Mouse (Mus musculus): ENCODE results near the gene Vipas39. TPM values are rescaled to one million over a fixed set of nuclear protein-coding genes. Genes with fewer than 3 reads are reported as not detected.

The Vipas39 gene
- polyA plus RNA-seq, 1 experiment from 2014 or later, result 52.1 TPM

GRCm38 (mm10) chr12:87250161-87250560, 15.9 kb downstream of the Vipas39 start:
- WGBS, result 97% methylated on average over 6 of the region's 6 CpGs

GRCm38 (mm10) chr12:87238632-87239031, 27.4 kb downstream of the Vipas39 start, which contains the start of gene Noxred1:
Gene Noxred1, minus strand, starts transcription at chr12:87238732.
- WGBS, result 100% methylated on average over 1 of the region's 1 CpGs
- Histone ChIP-seq H3K9me3 (ENCODE audit: control insufficient read depth, low read length) (no peaks in the 10 kb centered on the region), H3K4me2 (ENCODE audit: low read length) (no peak within 1 kb of the TSS), H3K4me3 (ENCODE audit: low read length) (no peak within 1 kb of the TSS), H3K27me3 (replicated peaks; ENCODE audit: control insufficient read depth, insufficient read depth, low read length) (no peaks in the 10 kb centered on the region), H3K4me1 (ENCODE audit: control insufficient read depth, insufficient read depth, low read depth, low read length) (no peaks in the 10 kb centered on the region), H3K36me3 (ENCODE audit: control insufficient read depth, insufficient read depth, low read length) (peaks cover 26% of the 10 kb centered on the region), H3K9ac (ENCODE audit: low read depth, low read length) (no peak within 1 kb of the TSS), H3K27ac (ENCODE audit: low read depth, low read length) (no peak within 1 kb of the TSS)
- ATAC-seq, result no peak

More at GRCm38 (mm10) chr12:87250161-87250560, 15.9 kb downstream of the Vipas39 start:
- Histone ChIP-seq H3K4me2 (ENCODE audit: low read length) (no peak overlapping the region), H3K9me3 (ENCODE audit: control insufficient read depth, low read length) (no peaks in the 10 kb centered on the region), H3K36me3 (ENCODE audit: control insufficient read depth, insufficient read depth, low read length) (peaks cover 57% of the 10 kb centered on the region), H3K9ac (ENCODE audit: low read depth, low read length) (no peak overlapping the region), H3K27me3 (replicated peaks; ENCODE audit: control insufficient read depth, insufficient read depth, low read length) (no peaks in the 10 kb centered on the region), H3K4me3 (ENCODE audit: low read length) (no peak overlapping the region), H3K27ac (ENCODE audit: low read depth, low read length) (no peak overlapping the region), H3K4me1 (ENCODE audit: control insufficient read depth, insufficient read depth, low read depth, low read length) (no peaks in the 10 kb centered on the region)
- no peak for ATAC-seq

GRCm38 (mm10) chr12:87236882-87237483, 29.1 kb downstream of the Vipas39 start:
- Histone ChIP-seq H3K4me3 (ENCODE audit: low read length) (no peak overlapping the region), H3K27ac (ENCODE audit: low read depth, low read length) (no peak overlapping the region), H3K27me3 (replicated peaks; ENCODE audit: control insufficient read depth, insufficient read depth, low read length) (no peaks in the 10 kb centered on the region), H3K4me2 (ENCODE audit: low read length) (no peak overlapping the region), H3K9ac (ENCODE audit: low read depth, low read length) (no peak overlapping the region), H3K4me1 (ENCODE audit: control insufficient read depth, insufficient read depth, low read depth, low read length) (no peaks in the 10 kb centered on the region), H3K9me3 (ENCODE audit: control insufficient read depth, low read length) (no peaks in the 10 kb centered on the region), H3K36me3 (ENCODE audit: control insufficient read depth, insufficient read depth, low read length) (peaks cover 22% of the 10 kb centered on the region)
- ATAC-seq, result no peak
- 88% methylated on average over 5 of the region's 5 CpGs for WGBS

GRCm38 (mm10) chr12:87230379-87230895, 35.6 kb downstream of the Vipas39 start:
- Histone ChIP-seq H3K27me3 (replicated peaks; ENCODE audit: control insufficient read depth, insufficient read depth, low read length) (no peaks in the 10 kb centered on the region), H3K36me3 (ENCODE audit: control insufficient read depth, insufficient read depth, low read length) (no peaks in the 10 kb centered on the region)
- ATAC-seq, result no peak

GRCm38 (mm10) chr12:87229633-87230032, 36.4 kb downstream of the Vipas39 start:
- no peaks in the 10 kb centered on the region for H3K27me3 ChIP-seq (replicated peaks; ENCODE audit: control insufficient read depth, insufficient read depth, low read length)
- 95% methylated on average over 2 of the region's 2 CpGs for WGBS

More at GRCm38 (mm10) chr12:87230379-87230895, 35.6 kb downstream of the Vipas39 start:
- no peak overlapping the region for H3K4me2 ChIP-seq (ENCODE audit: low read length)
- no peak overlapping the region for H3K4me3 ChIP-seq (ENCODE audit: low read length)
- H3K27ac ChIP-seq (ENCODE audit: low read depth, low read length), result no peak overlapping the region
- no peaks in the 10 kb centered on the region for H3K4me1 ChIP-seq (ENCODE audit: control insufficient read depth, insufficient read depth, low read depth, low read length)
- no peak overlapping the region for H3K9ac ChIP-seq (ENCODE audit: low read depth, low read length)
- H3K9me3 ChIP-seq (ENCODE audit: control insufficient read depth, low read length), result no peaks in the 10 kb centered on the region

GRCm38 (mm10) chr12:87226801-87227200, 39.3 kb downstream of the Vipas39 start:
- Histone ChIP-seq H3K27me3 (replicated peaks; ENCODE audit: control insufficient read depth, insufficient read depth, low read length) (no peaks in the 10 kb centered on the region), H3K4me3 (ENCODE audit: low read length) (no peak overlapping the region), H3K27ac (ENCODE audit: low read depth, low read length) (no peak overlapping the region), H3K4me1 (ENCODE audit: control insufficient read depth, insufficient read depth, low read depth, low read length) (no peaks in the 10 kb centered on the region), H3K9me3 (ENCODE audit: control insufficient read depth, low read length) (no peaks in the 10 kb centered on the region), H3K36me3 (ENCODE audit: control insufficient read depth, insufficient read depth, low read length) (no peaks in the 10 kb centered on the region), H3K4me2 (ENCODE audit: low read length) (no peak overlapping the region), H3K9ac (ENCODE audit: low read depth, low read length) (no peak overlapping the region)
- ATAC-seq, result no peak
- WGBS, result 80% methylated on average over 7 of the region's 7 CpGs

More at GRCm38 (mm10) chr12:87229633-87230032, 36.4 kb downstream of the Vipas39 start:
- Histone ChIP-seq H3K36me3 (ENCODE audit: control insufficient read depth, insufficient read depth, low read length) (no peaks in the 10 kb centered on the region), H3K27ac (ENCODE audit: low read depth, low read length) (no peak overlapping the region), H3K9ac (ENCODE audit: low read depth, low read length) (no peak overlapping the region), H3K4me3 (ENCODE audit: low read length) (no peak overlapping the region), H3K4me1 (ENCODE audit: control insufficient read depth, insufficient read depth, low read depth, low read length) (no peaks in the 10 kb centered on the region), H3K9me3 (ENCODE audit: control insufficient read depth, low read length) (no peaks in the 10 kb centered on the region), H3K4me2 (ENCODE audit: low read length) (no peak overlapping the region)
- ATAC-seq, result no peak

GRCm38 (mm10) chr12:87224950-87225349, 41.1 kb downstream of the Vipas39 start:
- no peak for ATAC-seq
- H3K27me3 ChIP-seq (replicated peaks; ENCODE audit: control insufficient read depth, insufficient read depth, low read length), result no peaks in the 10 kb centered on the region
- no peak overlapping the region for H3K9ac ChIP-seq (ENCODE audit: low read depth, low read length)
- H3K4me3 ChIP-seq (ENCODE audit: low read length), result no peak overlapping the region
- no peaks in the 10 kb centered on the region for H3K36me3 ChIP-seq (ENCODE audit: control insufficient read depth, insufficient read depth, low read length)
- WGBS, result 81% methylated on average over 10 of the region's 10 CpGs
- H3K9me3 ChIP-seq (ENCODE audit: control insufficient read depth, low read length), result no peaks in the 10 kb centered on the region
- H3K4me2 ChIP-seq (ENCODE audit: low read length), result no peak overlapping the region
- H3K27ac ChIP-seq (ENCODE audit: low read depth, low read length), result no peak overlapping the region
- no peaks in the 10 kb centered on the region for H3K4me1 ChIP-seq (ENCODE audit: control insufficient read depth, insufficient read depth, low read depth, low read length)

DNA sequence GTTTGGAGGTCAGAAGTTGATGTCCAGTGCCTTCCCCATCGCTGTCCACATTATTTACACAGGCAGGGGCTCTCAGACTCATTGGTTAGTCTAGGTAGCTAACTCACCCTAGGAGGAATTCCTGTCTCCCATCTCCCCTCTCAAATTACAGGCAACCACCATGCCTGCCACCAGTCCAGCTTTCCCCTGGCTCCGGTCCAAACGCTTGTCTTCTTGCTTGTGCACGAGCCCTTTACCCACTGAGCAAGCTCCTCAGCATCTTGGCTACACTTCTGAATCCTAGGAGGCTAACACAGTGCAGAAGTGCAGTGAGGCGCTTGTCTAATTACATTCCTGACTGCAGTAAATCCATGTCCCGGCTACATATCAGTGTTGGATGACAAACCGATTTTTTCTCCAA, 46.7 kb downstream of the Vipas39 start:
- 0 out of 2 replicates have a peak, but pooled peaks have one; percentile 27 for ATAC-seq
- Histone ChIP-seq H3K9ac (ENCODE audit: low read depth, low read length) (no peak overlapping the region), H3K4me1 (ENCODE audit: control insufficient read depth, insufficient read depth, low read depth, low read length) (no peaks in the 10 kb centered on the region), H3K27me3 (replicated peaks; ENCODE audit: control insufficient read depth, insufficient read depth, low read length) (no peaks in the 10 kb centered on the region), H3K9me3 (ENCODE audit: control insufficient read depth, low read length) (no peaks in the 10 kb centered on the region), H3K4me3 (ENCODE audit: low read length) (no peak overlapping the region), H3K27ac (ENCODE audit: low read depth, low read length) (no peak overlapping the region), H3K36me3 (ENCODE audit: control insufficient read depth, insufficient read depth, low read length) (no peaks in the 10 kb centered on the region), H3K4me2 (ENCODE audit: low read length) (no peak overlapping the region)
- WGBS, result 69% methylated on average over 7 of the region's 7 CpGs

- H3K4me2 ChIP-seq (ENCODE audit: low read length), result no peak overlapping the region
- H3K27me3 ChIP-seq (replicated peaks; ENCODE audit: control insufficient read depth, insufficient read depth, low read length), result no peaks in the 10 kb centered on the region
- H3K9me3 ChIP-seq (ENCODE audit: control insufficient read depth, low read length), result no peaks in the 10 kb centered on the region
- H3K36me3 ChIP-seq (ENCODE audit: control insufficient read depth, insufficient read depth, low read length), result no peaks in the 10 kb centered on the region
- H3K9ac ChIP-seq (ENCODE audit: low read depth, low read length), result no peak overlapping the region
- H3K4me1 ChIP-seq (ENCODE audit: control insufficient read depth, insufficient read depth, low read depth, low read length), result no peaks in the 10 kb centered on the region
- no peak for ATAC-seq
- no peak overlapping the region for H3K4me3 ChIP-seq (ENCODE audit: low read length)
- no peak overlapping the region for H3K27ac ChIP-seq (ENCODE audit: low read depth, low read length)
These were observed 48.5 kb downstream of the Vipas39 start for GRCm38 (mm10) chr12:87217596-87217995.

Measured in hindbrain, embryonic 16.5 days (tissue).